Mouse (Mus musculus) cerebellum, postnatal 4 days (tissue): ENCODE data around the gene Fhl2.
"Not testable (repeated sequence)": the region's sequence is repeated elsewhere in the genome, so short reads cannot be mapped to it uniquely, and the experiment has no call there.

Experiments
- DNase-seq, 2 experiments: peaks; one replicate each; pipeline ENCODE4 v3.0.0; 2022; ENCODE audit warnings: low spot score in 2 of 2, mixed read lengths in 1 of 2

Fhl2 gene

DNA sequence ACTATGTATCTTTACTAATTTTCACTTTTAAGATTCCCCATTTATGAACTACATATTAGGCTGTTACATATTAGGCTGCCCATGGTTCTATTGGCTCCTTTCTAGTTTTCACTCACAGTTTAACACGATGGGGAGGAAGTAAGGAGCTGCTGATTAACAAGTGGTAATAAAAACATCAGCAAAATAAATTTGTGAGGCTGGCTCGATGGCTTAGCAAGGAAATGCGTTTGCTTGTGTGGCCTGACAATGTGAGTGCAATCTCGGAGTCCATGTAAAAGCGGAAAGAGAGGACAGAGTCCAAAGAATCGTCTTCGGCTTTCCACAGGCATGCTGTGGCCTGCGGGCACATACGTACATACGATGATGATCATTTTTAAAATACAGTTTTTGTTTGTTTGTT lies 4.3 kb downstream of the Fhl2 start:
- no peak for DNase-seq

- no peak for DNase-seq
These were observed 5.7 kb downstream of the Fhl2 start for GRCm38 (mm10) chr1:43191078-43191477.

DNA sequence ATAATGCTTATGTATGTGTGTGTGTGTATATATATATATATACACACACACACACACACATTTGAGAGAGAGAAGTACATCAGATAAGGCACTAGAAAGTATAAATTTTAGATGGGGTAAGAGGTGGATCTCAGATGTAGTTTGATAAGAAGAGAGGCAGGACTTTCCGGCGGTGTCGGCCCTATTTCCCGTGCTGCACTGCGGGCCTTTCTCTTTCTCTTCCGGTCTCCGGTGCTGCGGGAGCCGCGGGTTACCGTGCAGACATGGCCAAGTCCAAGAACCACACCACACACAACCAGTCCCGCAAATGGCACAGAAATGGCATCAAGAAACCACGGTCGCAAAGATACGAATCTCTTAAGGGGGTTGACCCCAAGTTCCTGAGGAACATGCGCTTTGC lies 7.9 kb downstream of the Fhl2 start:
- not testable (repeated sequence) for DNase-seq

DNA sequence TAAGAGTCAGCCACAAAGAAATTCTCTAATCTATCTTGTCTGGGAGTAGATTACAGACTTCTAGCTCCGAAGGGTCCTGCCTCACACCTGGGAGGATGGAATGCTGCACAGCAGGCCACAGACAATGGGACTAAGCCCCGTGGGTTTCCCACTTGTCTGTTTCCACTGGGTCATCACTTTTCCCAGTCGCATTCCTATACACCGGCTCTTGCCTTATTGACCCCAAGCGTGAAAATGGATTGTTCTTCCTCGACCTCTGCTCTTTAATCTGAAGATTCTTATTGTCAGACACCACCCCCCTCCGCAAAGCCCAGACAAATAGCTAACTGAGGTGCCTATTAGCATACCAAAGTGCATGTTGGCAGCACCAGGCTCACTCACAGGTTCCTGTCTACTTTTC lies 10.4 kb downstream of the Fhl2 start:
- no peak for DNase-seq

GRCm38 (mm10) chr1:43180912-43181311 lies 15.9 kb downstream of the Fhl2 start:
- DNase-seq = no peak

DNA sequence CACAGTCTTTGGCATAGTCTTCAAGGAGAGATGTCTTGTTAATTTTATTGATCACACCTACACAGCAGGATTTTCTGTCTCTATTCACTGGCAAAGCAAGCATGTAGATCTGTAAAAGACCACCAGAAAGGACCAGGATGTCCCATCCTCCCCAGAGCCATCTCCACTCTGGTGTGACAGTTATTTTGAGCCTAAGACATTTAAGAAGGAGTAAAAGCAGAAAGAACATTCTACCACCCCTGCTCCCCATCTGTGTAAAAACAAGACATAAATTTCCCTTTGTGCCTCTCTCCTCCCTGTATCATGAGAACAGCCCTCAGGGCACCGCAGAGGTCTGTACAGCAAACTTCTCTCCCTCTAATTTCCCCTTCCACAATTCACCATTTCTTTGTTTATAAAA lies 18.0 kb downstream of the Fhl2 start:
- no peak for DNase-seq

DNA sequence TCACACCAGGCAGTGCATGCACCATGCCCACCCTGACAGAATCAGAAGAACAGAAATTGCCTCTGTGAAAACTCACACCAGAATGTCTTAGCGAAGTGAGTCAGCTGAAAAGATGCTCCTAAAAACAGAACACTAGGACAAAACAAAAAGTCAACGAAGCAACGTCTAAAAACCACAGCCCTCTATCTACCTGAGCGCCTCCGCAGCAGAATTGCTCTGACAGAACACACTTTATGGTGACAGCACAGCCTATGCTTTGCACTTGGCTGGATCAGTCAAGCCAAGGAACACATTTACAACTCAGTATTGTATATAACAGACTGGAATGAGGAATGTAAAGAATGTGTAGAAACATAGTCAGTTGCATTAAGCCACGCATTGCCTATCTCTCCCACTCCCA lies 18.4 kb downstream of the Fhl2 start:
- no peak for DNase-seq

- no peak for DNase-seq
These were observed 23.2 kb downstream of the Fhl2 start for GRCm38 (mm10) chr1:43173283-43174226.

- DNase-seq = no peak
These were observed 25.0 kb downstream of the Fhl2 start for GRCm38 (mm10) chr1:43171816-43172215.

- DNase-seq = no peak
These were observed 25.7 kb downstream of the Fhl2 start for GRCm38 (mm10) chr1:43171093-43171492.

DNA sequence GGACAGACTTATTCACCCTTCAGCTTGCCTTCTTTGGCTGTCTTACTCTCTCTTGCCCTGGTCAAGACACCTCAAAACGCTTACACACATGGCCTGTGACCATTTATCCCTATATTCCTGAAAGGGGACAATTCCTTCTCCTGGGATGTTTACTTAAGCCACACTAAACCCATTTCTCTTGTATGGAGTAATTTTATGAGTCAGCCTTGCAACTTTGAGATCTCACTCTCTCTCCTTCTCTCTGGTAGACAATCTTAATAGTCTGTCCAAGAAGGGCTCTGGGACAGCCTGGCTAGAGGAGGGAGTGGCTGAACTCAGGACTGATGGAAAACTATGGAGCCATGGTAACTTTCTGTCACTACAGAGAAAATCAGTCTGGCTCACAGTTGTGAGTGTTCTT lies 27.1 kb downstream of the Fhl2 start:
- DNase-seq = no peak

GRCm38 (mm10) chr1:43169227-43169626 lies 27.6 kb downstream of the Fhl2 start:
- no peak for DNase-seq

DNA sequence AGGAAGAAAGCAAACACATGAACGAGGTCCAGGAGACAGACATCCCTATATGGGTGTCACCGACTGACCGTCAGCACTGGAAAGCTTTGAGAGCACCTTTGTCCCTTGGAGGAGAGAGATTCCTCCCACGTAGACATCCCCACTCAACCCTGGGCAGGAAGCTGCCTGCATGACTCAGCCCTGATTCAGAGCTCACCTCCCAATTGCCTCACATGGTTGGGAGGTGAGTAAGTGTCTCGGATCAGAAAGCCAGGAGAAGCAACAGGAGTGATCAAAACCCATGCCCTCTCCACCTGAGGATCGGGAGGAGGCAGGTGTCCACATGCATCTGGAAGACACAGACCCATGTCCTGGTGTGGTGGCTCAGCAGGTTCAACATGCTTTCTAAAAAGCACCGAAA lies 28.2 kb downstream of the Fhl2 start:
- no peak for DNase-seq

- no peak for DNase-seq
These were observed 28.8 kb downstream of the Fhl2 start for GRCm38 (mm10) chr1:43168026-43168425.

DNA sequence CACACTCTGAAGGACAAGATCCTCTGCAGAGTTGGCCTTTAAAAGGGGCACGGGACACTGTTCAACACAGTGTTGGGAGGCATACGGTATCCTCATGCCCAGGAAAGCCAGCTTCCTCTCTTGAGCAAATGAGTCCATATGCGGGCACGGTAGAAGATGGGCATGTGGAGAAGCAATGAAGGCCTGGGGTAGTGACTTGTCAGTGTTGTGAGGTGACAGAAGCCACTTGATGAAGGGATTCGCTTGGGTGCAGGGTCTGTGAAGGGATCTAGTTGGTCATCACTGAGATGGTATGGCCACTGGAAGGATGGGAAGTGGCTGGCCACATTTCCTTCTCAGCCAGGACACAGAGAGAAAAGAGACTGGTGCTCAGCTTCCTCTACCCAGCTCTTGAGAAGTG lies 32.2 kb downstream of the Fhl2 start:
- no peak for DNase-seq

DNA sequence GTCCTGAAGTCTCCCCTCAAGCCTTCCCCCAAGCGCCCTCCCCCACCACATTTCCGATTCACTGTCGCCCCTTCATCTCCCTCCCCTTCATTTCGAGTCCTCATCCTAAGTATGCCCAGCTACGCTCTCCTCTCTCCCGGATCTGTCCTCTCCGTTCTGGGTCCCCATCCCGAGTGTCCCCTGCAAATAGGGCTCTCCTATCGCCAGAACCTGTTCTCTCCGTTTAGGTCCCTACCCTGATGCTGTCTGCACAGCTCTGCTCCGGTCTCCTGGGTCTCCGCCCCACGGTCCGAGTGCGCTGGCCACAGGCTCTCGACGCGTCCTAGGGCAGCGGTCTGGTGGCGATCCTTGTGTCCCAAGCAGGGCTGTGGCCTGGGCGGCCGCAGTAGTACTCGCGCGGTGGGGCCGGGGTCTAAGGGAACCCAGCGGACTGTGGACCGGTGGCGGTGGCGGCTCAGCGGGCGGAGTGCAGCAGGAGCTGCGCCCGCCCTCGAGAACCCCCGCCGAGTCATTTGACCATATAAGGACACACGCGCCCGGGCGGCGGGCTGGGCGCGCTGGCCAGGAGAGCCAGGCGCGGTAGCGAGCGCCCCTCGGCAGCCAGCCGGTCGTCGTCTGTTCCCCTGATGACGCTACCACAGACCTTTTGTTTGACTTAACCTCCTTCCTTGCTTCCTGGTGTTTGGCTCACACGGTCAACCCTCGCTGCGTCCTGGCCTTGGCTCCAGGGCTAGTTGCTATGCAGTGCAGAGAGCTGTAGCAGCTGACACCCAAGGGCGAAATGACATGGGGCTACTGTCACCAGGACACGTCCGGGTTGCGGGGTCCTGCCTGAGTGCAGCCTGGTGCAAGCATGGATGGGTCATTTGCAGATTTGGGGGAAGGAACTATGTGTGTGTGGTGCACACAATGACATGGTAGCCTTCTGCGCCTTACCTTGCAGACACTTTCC lies 33.0 kb downstream of the Fhl2 start:
- DNase-seq = peak; percentile 31 to 67

DNA sequence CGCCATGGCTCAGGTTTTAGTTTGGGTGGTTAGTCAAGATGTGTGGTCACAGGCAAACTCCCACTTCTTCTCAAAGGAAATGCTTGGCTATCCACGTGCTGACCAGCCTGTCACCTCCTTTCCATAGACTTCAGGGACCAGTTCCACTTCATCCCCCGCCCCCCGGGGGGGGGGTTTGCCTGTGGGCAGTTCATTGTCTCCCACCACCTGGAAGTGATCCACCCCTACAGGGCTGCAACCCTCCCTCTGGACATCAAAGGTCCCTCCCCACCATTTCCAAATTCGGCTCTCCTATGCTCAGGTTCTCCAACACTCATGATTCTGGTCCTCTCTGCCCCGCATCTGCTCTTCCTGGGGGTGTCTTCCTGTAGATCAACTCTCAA lies 33.7 kb downstream of the Fhl2 start:
- DNase-seq = no peak

DNA sequence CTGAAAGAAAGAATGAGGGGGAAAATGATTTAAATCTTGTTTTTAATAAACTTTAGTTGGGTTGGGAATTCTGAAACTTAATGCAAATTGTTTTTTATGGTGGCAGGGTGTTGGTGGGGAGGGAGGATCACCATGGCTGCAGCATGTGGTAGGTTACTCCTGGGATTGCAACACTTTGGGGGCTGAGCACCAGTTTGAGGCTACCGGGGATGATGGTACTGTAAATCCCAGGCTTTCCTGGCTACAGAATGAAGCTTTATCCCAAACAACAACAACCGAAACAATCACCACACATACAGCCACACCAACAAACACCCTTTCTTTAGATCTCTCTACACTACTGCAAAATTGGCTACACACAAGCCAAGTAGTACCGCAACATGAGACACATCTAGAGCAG lies 34.4 kb downstream of the Fhl2 start:
- DNase-seq = no peak

- DNase-seq = no peak
These were observed 37.4 kb downstream of the Fhl2 start for GRCm38 (mm10) chr1:43159429-43159828.

DNA sequence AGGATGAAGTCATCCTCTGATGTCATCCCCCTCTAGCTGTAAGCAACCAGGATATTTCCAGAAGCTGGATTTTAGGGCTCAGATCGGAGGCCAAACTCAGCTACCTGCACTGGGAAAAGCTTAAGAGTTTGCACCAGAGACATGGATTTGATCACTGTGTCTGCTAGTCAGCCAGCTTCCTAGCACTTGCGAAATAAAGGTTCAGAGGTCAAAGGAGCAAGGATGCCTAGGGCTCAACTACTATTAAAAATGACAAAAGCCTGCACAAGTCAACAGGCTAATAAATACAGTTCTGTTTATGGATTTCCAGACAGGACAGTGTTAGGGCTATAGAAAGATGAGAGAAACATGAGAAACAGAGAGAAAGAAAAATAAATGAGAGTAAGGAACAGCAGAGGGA lies 38.9 kb downstream of the Fhl2 start:
- DNase-seq = no peak

- no peak for DNase-seq
These were observed 42.3 kb downstream of the Fhl2 start for GRCm38 (mm10) chr1:43154491-43154890.

GRCm38 (mm10) chr1:43153538-43153937 lies 43.2 kb downstream of the Fhl2 start:
- no peak for DNase-seq

DNA sequence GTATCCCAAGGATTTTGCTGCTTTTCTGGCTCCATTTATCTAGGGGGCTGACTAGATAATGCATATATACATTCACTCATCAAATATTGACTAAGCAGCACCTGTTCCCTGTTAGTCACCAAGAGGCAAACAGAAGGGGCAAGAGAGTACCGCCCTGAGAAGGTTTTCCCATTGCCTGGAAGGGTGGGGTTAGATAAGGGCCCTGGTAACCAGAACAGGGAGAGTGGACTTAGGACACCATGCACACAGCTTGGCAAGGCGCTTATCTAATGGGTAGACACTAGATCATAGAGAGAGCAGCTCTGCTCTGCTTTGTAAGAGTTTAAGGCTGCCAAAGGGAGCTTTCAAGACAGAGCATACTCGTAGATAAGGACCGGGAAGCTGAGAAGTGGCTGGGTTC lies 44.2 kb downstream of the Fhl2 start:
- no peak for DNase-seq
